Mouse (Mus musculus): ENCODE data around the gene Zfp189. TPM values are rescaled to one million over a fixed set of nuclear protein-coding genes. Genes with fewer than 3 reads are reported as not detected.

Gene Zfp189
- total RNA-seq, 4 experiments from 2014 or later: 11.0 to 13.2 (median 11.6) TPM

- DNase-seq (ENCODE audit: low spot score in 2 of 2): no peak
Measured at GRCm38 (mm10) chr4:49536671-49537070, 15.7 kb downstream of the Zfp189 start.

- no peak for DNase-seq (ENCODE audit: low spot score in 2 of 2)
Measured at GRCm38 (mm10) chr4:49539665-49540064, 18.7 kb downstream of the Zfp189 start.

- DNase-seq (ENCODE audit: low spot score in 2 of 2): no peak
Measured at GRCm38 (mm10) chr4:49540966-49541365, 20.0 kb downstream of the Zfp189 start.

- DNase-seq (ENCODE audit: low spot score in 2 of 2): no peak
Measured at GRCm38 (mm10) chr4:49546026-49546425, 25.1 kb downstream of the Zfp189 start.

GRCm38 (mm10) chr4:49546873-49547543, 26.0 kb downstream of the Zfp189 start:
- DNase-seq (ENCODE audit: low spot score in 2 of 2): no peak

GRCm38 (mm10) chr4:49547544-49548219, 26.7 kb downstream of the Zfp189 start:
- no peak for DNase-seq (ENCODE audit: low spot score in 2 of 2)

- DNase-seq (ENCODE audit: low spot score in 2 of 2): no peak
Measured at GRCm38 (mm10) chr4:49549383-49549782, 28.4 kb downstream of the Zfp189 start, which contains the start of gene Aldob. Aldob (minus strand) TSS chr4:49549546.

GRCm38 (mm10) chr4:49553380-49553779, 32.4 kb downstream of the Zfp189 start:
- DNase-seq (ENCODE audit: low spot score in 2 of 2): no peak

GRCm38 (mm10) chr4:49557375-49557774, 36.4 kb downstream of the Zfp189 start:
- no peak for DNase-seq (ENCODE audit: low spot score in 2 of 2)

- no peak for DNase-seq (ENCODE audit: low spot score in 2 of 2)
Measured at GRCm38 (mm10) chr4:49558181-49558580, 37.2 kb downstream of the Zfp189 start.

- DNase-seq (ENCODE audit: low spot score in 2 of 2): peak; percentile 15 to 33
Measured at GRCm38 (mm10) chr4:49559915-49560772, 39.2 kb downstream of the Zfp189 start.

GRCm38 (mm10) chr4:49567613-49568012, 46.6 kb downstream of the Zfp189 start:
- peak in 1 of 2 experiments; percentile 59 for DNase-seq (ENCODE audit: low spot score in 2 of 2)

- no peak for DNase-seq (ENCODE audit: low spot score in 2 of 2)
Measured at GRCm38 (mm10) chr4:49572194-49572593, 51.2 kb downstream of the Zfp189 start.

Other genes with a start within 250 kb of the Zfp189 start
- not detected for gene Acnat2, start 113.0 kb upstream of the Zfp189 start, total RNA-seq (2022)
- gene Acnat1, start 47.3 kb upstream of the Zfp189 start, total RNA-seq (2022): not detected
- under 1 TPM in 3 of 4 experiments, not detected in 1; 0.19 to 0.27 (median 0.24) TPM for gene Baat, start 14.6 kb upstream of the Zfp189 start, total RNA-seq (2022)
- 10 to 100 TPM; 27.8 to 33.3 (median 29.2) TPM for gene Mrpl50, start 83 bp upstream of the Zfp189 start, total RNA-seq (2022)
- 1 to 10 TPM; 1.9 to 3.6 (median 2.5) TPM for gene Aldob, start 28.4 kb downstream of the Zfp189 start, total RNA-seq (2022)
- gene Tmem246, start 76.7 kb downstream of the Zfp189 start, total RNA-seq (2022): 10 to 100 TPM; 70.3 to 77.8 (median 74.8) TPM
- 10 to 100 TPM; 63.9 to 70.8 (median 66.1) TPM for gene Rnf20, start 110.8 kb downstream of the Zfp189 start, total RNA-seq (2022)
- gene Ppp3r2, start 160.8 kb downstream of the Zfp189 start, total RNA-seq (2022): under 1 TPM; 0.34 to 0.94 (median 0.59) TPM

All from left cerebral cortex, adult 8-10 months (tissue).